Mouse (Mus musculus) ES-Bruce4 (cell line): ENCODE data around the gene Def6. TPM values are rescaled to one million over a fixed set of nuclear protein-coding genes. Genes with fewer than 3 reads are reported as not detected.

Source experiments
- H3K27ac ChIP-seq: 2 replicates; pipeline ENCODE4 v1.5.1; 2012; ENCODE audit warnings: low read length, inconsistent platforms; ENCODE audit not compliant: insufficient read depth
- H3K27me3 ChIP-seq: 2 replicates; pipeline ENCODE4 v1.6.1; 2012; ENCODE audit warnings: mild to moderate bottlenecking, low read length, inconsistent platforms; ENCODE audit not compliant: control insufficient read depth, poor library complexity, insufficient read depth, severe bottlenecking
- H3K36me3 ChIP-seq: 2 replicates; pipeline ENCODE4 v1.6.1; 2012; ENCODE audit warnings: inconsistent platforms, mild to moderate bottlenecking, low read length, moderate library complexity; ENCODE audit not compliant: control insufficient read depth, poor library complexity, insufficient read depth, severe bottlenecking
- H3K4me1 ChIP-seq: one replicate; pipeline ENCODE4 v1.8.1; 2011; ENCODE audit warnings: low read length; ENCODE audit not compliant: control insufficient read depth, insufficient read depth
- H3K4me3 ChIP-seq: 2 replicates; pipeline ENCODE4 v1.5.1; 2011; ENCODE audit warnings: low read depth, mild to moderate bottlenecking, low read length
- H3K9ac ChIP-seq: 2 replicates; pipeline ENCODE4 v1.6.1; 2012; ENCODE audit warnings: low read depth, mild to moderate bottlenecking, inconsistent platforms; ENCODE audit not compliant: poor library complexity, severe bottlenecking
- H3K9me3 ChIP-seq: replicated peaks from 2 replicates; pipeline ENCODE4 v1.6.1; 2012; ENCODE audit warnings: mild to moderate bottlenecking, low read length, inconsistent platforms; ENCODE audit not compliant: control insufficient read depth, poor library complexity, insufficient read depth, severe bottlenecking
- CTCF ChIP-seq: IDR thresholded peaks from one replicate; pipeline ENCODE4 v1.8.1; 2011; ENCODE audit warnings: low read depth, low read length
- EP300 ChIP-seq: IDR thresholded peaks from 2 replicates; pipeline ENCODE4 v1.6.1; 2011; ENCODE audit warnings: low read depth, low read length; ENCODE audit not compliant: insufficient read depth
- POLR2A ChIP-seq: IDR thresholded peaks from one replicate; pipeline ENCODE4 v1.8.1; 2011; ENCODE audit warnings: low read length; ENCODE audit not compliant: insufficient read depth
- polyA plus RNA-seq: library from polyadenylated mRNA; stranded (reverse); fragments of >200 nt; gene quantifications from 2 replicates; pipeline ENCODE4 v1.2.4, GENCODE M21; 2011; ENCODE audit warnings: low read depth; ENCODE audit not compliant: missing spikeins, insufficient read depth, insufficient read length

Gene Def6
- polyA plus RNA-seq, 1 experiment: 28.4 TPM

- peak overlapping the region; percentile 66 for H3K27ac ChIP-seq
- no peaks in the 10 kb centered on the region for H3K27me3 ChIP-seq
- TF ChIP-seq CTCF (no peak), POLR2A (no peak), EP300 (no peak)
- no peak overlapping the region for H3K4me3 ChIP-seq
- H3K36me3 ChIP-seq: no peaks in the 10 kb centered on the region; the same call in 1 of the 2 replicates
- no peak overlapping the region for H3K9ac ChIP-seq
- peaks cover 1% of the 10 kb centered on the region for H3K4me1 ChIP-seq
- H3K9me3 ChIP-seq: no peaks in the 10 kb centered on the region
Measured at GRCm38 (mm10) chr17:28224615-28225014, 17.0 kb downstream of the Def6 start.

GRCm38 (mm10) chr17:28226014-28226413 is 18.4 kb downstream of the Def6 start:
- H3K36me3 ChIP-seq: no peaks in the 10 kb centered on the region; the same call in 1 of the 2 replicates
- TF ChIP-seq POLR2A (no peak), EP300 (peak; percentile 83), CTCF (peak; percentile 100)
- H3K27ac ChIP-seq: no peak overlapping the region
- no peaks in the 10 kb centered on the region for H3K27me3 ChIP-seq
- peak overlapping the region; percentile 47 for H3K4me3 ChIP-seq
- peaks cover 5% of the 10 kb centered on the region for H3K4me1 ChIP-seq
- no peak overlapping the region for H3K9ac ChIP-seq
- H3K9me3 ChIP-seq: no peaks in the 10 kb centered on the region

- peaks cover 6% of the 10 kb centered on the region for H3K4me1 ChIP-seq
- no peaks in the 10 kb centered on the region; the same call in 1 of the 2 replicates for H3K36me3 ChIP-seq
- H3K4me3 ChIP-seq: no peak overlapping the region
- no peaks in the 10 kb centered on the region for H3K27me3 ChIP-seq
- no peak for TF ChIP-seq CTCF
- no peak for TF ChIP-seq EP300
- TF ChIP-seq POLR2A: no peak
- H3K27ac ChIP-seq: peak overlapping the region; percentile 25
- H3K9me3 ChIP-seq: no peaks in the 10 kb centered on the region
- peak overlapping the region; percentile 4 for H3K9ac ChIP-seq
Measured at GRCm38 (mm10) chr17:28230486-28230885, 22.9 kb downstream of the Def6 start.

DNA sequence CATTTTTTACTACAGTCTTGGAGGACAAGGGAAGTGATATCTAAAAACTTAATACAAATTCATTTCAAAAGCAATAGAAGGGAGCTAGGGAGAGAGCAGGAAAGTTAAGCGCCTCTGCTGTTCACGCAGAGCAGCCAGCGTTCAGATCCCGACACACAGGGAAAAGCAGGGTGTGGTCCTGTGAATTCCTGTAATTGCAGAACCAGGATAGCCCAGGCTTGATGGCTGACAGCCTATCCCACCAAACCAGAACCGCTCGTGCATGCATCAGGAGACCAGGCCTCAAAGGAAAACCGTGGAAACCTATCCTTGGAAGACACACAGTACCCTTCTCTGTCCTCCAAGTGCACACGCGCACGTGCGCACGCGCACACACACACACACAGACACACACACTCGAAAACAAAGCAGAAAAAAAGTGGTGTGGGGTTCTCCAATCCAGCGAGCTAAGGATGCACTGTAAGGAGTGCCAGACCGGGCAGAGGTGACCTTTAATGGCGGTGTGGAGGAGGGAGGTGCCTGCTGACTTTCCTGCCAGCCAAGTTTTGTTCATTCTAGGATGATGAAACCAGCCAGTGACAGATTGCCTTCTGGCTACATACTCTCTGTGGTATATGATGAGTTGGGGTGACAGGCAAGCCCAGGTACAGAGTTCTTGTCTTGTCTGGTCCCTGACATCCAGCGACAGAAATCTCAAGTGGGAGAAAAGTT is 23.6 kb downstream of the Def6 start:
- no peaks in the 10 kb centered on the region; the same call in 1 of the 2 replicates for H3K36me3 ChIP-seq
- no peaks in the 10 kb centered on the region for H3K9me3 ChIP-seq
- 0 out of 2 replicates have a peak, but pooled peaks have one; percentile 12 for TF ChIP-seq EP300
- TF ChIP-seq CTCF: no peak
- H3K27me3 ChIP-seq: no peaks in the 10 kb centered on the region
- H3K4me1 ChIP-seq: peaks cover 6% of the 10 kb centered on the region
- H3K27ac ChIP-seq: peak overlapping the region; percentile 25
- no peak overlapping the region for H3K4me3 ChIP-seq
- H3K9ac ChIP-seq: peak overlapping the region; percentile 4

- peak within 1 kb of the TSS; percentile 25 for H3K27ac ChIP-seq
- H3K9ac ChIP-seq: peak within 1 kb of the TSS; percentile 87
- no peaks in the 10 kb centered on the region for H3K9me3 ChIP-seq
- H3K27me3 ChIP-seq: no peaks in the 10 kb centered on the region
- H3K4me1 ChIP-seq: peaks cover 8% of the 10 kb centered on the region
- no peaks in the 10 kb centered on the region; the same call in 1 of the 2 replicates for H3K36me3 ChIP-seq
- peak; percentile 99 for TF ChIP-seq CTCF
- peak; percentile 43; the same call in 1 of the 2 replicates for TF ChIP-seq EP300
- no peak for TF ChIP-seq POLR2A
- peak within 1 kb of the TSS; percentile 98 for H3K4me3 ChIP-seq
Measured at GRCm38 (mm10) chr17:28232475-28233060, 25.0 kb downstream of the Def6 start, which contains the start of gene Ppard. Gene Ppard (plus strand): TSS chr17:28232700.

- peak overlapping the region; percentile 98 for H3K4me3 ChIP-seq
- H3K9me3 ChIP-seq: no peaks in the 10 kb centered on the region
- peaks cover 8% of the 10 kb centered on the region for H3K4me1 ChIP-seq
- peak overlapping the region; percentile 87 for H3K9ac ChIP-seq
- TF ChIP-seq POLR2A (no peak), CTCF (no peak), EP300 (no peak)
- no peaks in the 10 kb centered on the region for H3K27me3 ChIP-seq
- no peaks in the 10 kb centered on the region; the same call in 1 of the 2 replicates for H3K36me3 ChIP-seq
- H3K27ac ChIP-seq: no peak overlapping the region
Measured at GRCm38 (mm10) chr17:28233091-28233731, 25.6 kb downstream of the Def6 start.
